Mouse (Mus musculus) lung, embryonic 15.5 days (tissue): ENCODE results near the gene Gpr62. TPM values are rescaled to one million over a fixed set of nuclear protein-coding genes. Genes with fewer than 3 reads are reported as not detected.

Source experiments
- polyA plus RNA-seq: library from polyadenylated mRNA; unstranded; fragments of >200 nt; fragmentation: Nextera tagmentation; extraction: Ambion mirVana; gene quantifications from 2 replicates; pipeline ENCODE4 v1.2.1, GENCODE M21; 2015

Gene Gpr62
- polyA plus RNA-seq, 1 experiment from 2014 or later = 0.07 TPM

Other genes with a start within 250 kb of the Gpr62 start
- gene Tlr9, start 243.3 kb downstream of the Gpr62 start, polyA plus RNA-seq = 0.06 TPM in 1 of 2 replicates, not detected in the other
- 124 and 132 TPM in 2 replicates for gene Alas1, start 217.3 kb downstream of the Gpr62 start, polyA plus RNA-seq
- 29.5 and 32.0 TPM in 2 replicates for gene Poc1a, start 184.9 kb downstream of the Gpr62 start, polyA plus RNA-seq
- 16.5 and 17.5 TPM in 2 replicates for gene Dusp7, start 97.3 kb downstream of the Gpr62 start, polyA plus RNA-seq
- 988 and 1,033 TPM in 2 replicates for gene Rpl29, start 36.5 kb downstream of the Gpr62 start, polyA plus RNA-seq
- gene Acy1, start 27.6 kb downstream of the Gpr62 start, polyA plus RNA-seq = 31.6 and 32.6 TPM in 2 replicates
- gene Abhd14b, start 18.5 kb downstream of the Gpr62 start, polyA plus RNA-seq = 12.8 and 15.3 TPM in 2 replicates
- gene Abhd14a, start 18.3 kb downstream of the Gpr62 start, polyA plus RNA-seq = 52.5 and 53.2 TPM in 2 replicates
- gene Pcbp4, start 12.6 kb downstream of the Gpr62 start, polyA plus RNA-seq = 80.6 and 87.8 TPM in 2 replicates
- gene Rrp9, start 10.0 kb upstream of the Gpr62 start, polyA plus RNA-seq = 48.7 and 50.7 TPM in 2 replicates
- gene Parp3, start 11.0 kb upstream of the Gpr62 start, polyA plus RNA-seq = 3.2 and 3.5 TPM in 2 replicates
- not detected in 2 replicates for gene Iqcf1, start 34.0 kb upstream of the Gpr62 start, polyA plus RNA-seq
- not detected in 2 replicates for gene Iqcf5, start 48.6 kb upstream of the Gpr62 start, polyA plus RNA-seq
- not detected in 2 replicates for gene Iqcf3, start 95.7 kb upstream of the Gpr62 start, polyA plus RNA-seq
- not detected in 2 replicates for gene Iqcf4, start 105.1 kb upstream of the Gpr62 start, polyA plus RNA-seq
- not detected in 2 replicates for gene Iqcf6, start 160.6 kb upstream of the Gpr62 start, polyA plus RNA-seq
- 0.25 TPM in 1 of 2 replicates, not detected in the other for gene Grm2, start 190.1 kb upstream of the Gpr62 start, polyA plus RNA-seq
- 42.5 and 44.6 TPM in 2 replicates for gene Tex264, start 220.0 kb upstream of the Gpr62 start, polyA plus RNA-seq